Mouse (Mus musculus): ENCODE results near the gene Klk1b27.
"Not testable (repeated sequence)": the region's sequence is repeated elsewhere in the genome, so short reads cannot be mapped to it uniquely, and the experiment has no call there.

Gene Klk1b27

DNA sequence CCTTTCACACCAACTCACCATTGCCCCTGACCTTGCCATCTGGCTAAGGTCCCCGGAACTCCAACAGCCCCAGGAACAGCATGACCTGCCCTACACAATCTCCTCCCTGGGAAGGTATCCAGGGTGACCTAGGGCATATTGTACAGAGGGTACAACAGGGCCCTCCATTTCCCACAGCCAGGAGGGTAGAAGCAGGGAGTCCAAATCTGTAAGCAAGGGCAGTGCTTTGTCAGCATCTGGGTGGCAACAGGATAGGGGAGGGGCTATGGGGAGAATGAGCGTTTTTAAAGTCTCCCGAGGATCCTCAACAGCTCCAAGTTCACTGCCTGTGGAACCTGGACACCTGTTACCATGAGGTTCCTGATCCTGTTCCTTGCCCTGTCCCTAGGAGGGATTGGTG lies at the start of gene Klk1b27:
Gene Klk1b27 (plus strand): TSS at position 301 of the 400 bp plus-strand sequence.
- not testable (repeated sequence) for DNase-seq (ENCODE audit: low spot score)

DNA sequence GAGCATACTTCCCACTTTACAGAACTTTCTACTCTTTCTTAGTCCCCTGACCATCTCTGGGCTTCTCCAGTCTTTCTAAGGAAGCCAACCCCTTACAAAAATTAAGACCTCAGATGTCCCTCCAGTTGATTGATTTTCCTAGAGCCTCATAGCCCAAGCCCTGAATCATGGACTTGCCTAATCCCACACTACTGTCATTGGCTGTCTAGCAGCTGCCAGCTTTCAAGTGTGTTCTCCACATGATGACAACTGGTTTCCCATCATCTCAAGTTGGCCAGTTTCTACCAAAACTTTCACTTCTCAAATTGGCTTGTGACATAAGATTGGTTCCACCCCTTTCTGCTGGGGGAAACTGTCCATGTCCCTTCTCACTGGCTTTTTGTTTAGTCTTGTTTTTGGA lies 47.2 kb upstream of the Klk1b27 start:
- no peak for DNase-seq (ENCODE audit: low spot score)

DNA sequence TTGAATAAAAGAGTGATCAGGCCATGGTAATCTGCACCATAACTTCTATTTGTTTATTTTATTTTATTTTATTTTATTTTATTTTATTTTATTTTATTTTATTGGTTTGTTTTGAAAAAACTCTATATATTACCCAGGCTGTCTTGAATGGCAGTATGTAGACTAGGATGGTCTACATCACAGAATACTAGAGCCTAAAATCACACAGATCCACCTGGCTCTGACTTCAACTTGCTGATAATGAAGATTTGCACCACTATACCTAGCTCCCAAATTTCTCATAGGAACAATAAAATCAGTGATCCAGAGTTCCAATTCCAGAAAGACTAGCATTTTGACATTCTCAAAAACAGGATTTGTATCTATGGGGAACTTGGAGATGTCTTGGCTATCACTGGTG lies 40.2 kb upstream of the Klk1b27 start, which contains the start of gene Klk1b26:
Gene Klk1b26 (plus strand): TSS at position 301 of the 400 bp plus-strand sequence.
- DNase-seq (ENCODE audit: low spot score) = not testable (repeated sequence)

DNA sequence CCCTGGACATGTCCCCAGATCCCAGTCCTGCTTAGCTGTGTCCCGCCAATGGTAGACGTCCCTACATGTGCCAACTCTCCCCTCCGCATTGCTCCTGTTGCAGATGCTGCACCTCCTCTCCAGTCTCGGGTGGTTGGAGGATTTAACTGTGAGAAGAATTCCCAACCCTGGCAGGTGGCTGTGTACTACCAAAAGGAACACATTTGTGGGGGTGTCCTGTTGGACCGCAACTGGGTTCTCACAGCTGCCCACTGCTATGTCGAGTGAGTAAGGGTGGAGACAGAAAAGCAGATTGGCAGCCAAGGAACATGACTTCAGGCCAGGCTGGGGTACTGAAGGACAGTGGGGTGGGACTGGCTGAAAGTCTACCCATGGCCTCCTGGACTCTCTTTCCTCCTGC lies 37.4 kb upstream of the Klk1b27 start:
- not testable (repeated sequence) for DNase-seq (ENCODE audit: low spot score)

DNA sequence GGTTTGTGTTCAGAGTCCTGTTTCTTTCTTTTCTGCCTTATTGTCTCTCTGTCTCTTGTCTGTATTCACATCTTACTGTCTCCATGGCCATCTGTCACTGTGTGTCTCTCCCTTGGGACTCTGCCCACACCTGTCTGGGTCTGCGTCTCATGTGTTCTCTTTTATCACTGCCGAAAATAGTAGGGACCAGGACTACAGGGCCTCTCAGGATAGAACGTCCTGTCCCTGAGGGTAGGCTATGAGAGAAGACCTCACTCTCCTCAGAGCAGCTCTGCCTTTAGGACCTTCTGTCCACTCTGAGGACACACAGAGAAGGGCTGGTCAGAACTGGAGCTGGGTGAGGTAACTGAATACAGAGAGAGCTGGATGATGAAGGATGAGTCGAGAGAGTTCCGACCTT lies 37.0 kb upstream of the Klk1b27 start:
- DNase-seq (ENCODE audit: low spot score) = no peak

DNA sequence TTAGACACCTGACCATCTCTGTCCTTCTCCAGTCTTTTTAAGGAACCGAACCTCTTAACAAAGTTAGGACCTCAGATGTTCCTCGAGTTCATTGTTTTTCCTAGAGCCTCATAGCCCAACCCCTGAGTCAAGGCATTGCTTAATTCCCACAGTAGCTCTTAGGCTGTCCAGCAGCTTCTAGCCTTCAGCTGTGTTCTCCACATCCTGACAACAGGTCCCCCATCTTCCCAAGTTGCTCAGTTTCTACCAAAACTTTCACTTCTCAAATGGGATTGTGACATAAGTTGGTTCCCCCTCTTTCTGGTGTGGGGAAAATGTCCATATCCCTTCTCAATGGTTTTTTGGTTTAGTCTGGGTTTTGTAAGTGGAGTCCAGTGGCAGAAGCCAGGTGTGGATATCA lies 20.0 kb downstream of the Klk1b27 start:
- no peak for DNase-seq (ENCODE audit: low spot score)

DNA sequence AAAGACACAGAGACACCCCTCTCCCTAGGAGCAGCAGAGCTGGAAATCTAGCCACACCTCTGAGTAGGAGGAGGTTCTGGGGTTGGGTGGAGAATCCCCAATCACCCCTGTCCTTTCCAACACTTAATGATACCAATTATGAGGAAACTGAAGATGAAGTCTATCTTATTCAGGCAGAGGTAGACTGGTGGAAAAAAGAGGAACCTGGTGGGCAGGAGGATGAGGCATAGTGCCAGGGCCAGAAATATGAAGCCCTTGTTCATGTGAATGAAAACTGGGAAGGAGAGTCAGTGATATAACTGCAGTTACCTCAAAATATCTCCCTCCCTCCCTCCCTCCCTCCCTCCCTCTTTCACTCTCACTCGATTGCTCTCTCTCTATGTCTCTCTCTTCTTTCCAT lies 25.6 kb downstream of the Klk1b27 start:
- DNase-seq (ENCODE audit: low spot score) = no peak

DNA sequence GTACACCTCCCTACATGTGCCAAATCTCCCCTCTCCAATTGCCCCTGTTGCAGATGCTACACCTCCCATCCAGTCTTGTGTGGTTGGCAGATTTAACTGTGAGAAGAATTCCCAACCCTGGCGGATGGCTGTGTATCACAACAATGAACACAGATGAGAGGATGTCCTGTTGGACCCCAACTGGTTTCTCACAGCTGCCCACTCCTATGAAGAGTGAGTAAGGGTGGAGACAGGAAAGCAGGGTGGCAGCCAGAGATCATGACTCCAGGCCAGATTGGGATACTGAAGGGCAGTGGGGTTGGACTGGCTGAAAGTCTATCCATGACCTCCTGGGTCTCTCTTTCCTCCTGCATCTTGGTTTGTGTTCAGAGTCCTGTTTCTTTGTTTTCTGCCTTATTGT lies 44.0 kb downstream of the Klk1b27 start:
- no peak for DNase-seq (ENCODE audit: low spot score)

DNA sequence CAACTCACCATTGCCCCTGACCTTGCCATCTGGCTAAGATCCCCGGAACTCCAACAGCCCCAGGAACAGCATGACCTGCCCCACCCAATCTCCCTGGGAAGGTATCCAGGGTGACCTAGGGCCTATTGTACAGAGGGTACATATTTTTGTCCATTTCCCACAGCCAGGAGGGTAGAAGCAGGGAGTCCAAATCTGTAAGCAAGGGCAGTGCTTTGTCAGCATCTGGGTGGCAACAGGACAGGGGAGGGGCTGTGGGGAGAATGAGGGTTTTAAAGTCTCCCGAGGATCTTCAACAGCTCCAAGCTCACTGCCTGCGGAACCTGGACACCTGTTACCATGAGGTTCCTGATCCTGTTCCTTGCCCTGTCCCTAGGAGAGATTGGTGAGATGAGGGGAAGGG lies 49.9 kb downstream of the Klk1b27 start, which contains the start of gene Klk1b21:
Gene Klk1b21 (plus strand): TSS at position 301 of the 400 bp plus-strand sequence.
- not testable (repeated sequence) for DNase-seq (ENCODE audit: low spot score)

Data from embryo, embryonic 10.5 days (tissue).